8 mouse cellular contexts compared by ENCODE assay signal in the genomic region with DNA sequence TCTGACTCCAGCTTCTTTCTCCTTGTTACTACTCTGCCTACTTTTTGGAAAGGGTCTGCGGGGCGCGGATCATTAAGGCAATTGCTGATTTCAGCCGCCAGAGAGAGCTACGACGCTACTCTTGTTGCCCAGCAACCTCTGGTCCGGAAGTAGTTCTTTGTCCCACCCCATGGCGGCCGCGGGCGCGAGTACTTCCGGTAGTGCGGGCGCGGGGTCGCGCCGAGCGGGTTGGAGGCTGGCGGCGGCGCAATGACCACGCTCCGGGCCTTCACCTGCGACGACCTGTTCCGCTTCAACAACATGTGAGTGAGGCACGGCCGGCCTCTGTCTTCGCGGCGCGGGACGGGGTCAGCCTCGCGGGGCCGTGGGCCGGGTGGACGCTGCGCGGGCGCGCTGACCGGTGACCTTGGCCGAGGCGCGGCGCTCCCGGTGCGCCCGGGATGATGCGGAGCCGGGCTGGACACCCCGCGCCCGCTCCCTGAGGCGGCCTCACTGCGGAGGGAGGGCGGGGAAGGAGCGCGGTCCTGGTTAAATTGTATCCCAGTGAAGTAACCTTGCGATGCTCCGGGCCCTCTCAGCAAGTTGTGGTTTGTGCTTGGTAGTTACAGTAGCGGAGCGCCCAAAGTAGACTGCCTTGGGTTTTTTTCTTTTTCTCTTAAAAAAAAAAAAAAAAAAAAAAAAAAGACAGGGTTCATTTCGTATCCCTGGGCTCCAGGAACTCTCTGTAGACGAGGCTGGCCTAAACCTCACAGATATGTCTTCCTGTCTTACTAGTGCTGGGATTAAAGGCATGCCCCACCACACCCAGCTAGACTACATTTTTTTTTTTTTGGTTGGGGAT. TPM values are rescaled to one million over a fixed set of nuclear protein-coding genes. Genes with fewer than 3 reads are reported as not detected.
A peak's percentile ranks its signal among the peaks of the same experiment; 100 is the strongest.
DNase-seq lines count a peak whose midpoint lies in the region; ATAC-seq and TF ChIP-seq lines count a peak whose summit lies in the region.

No protein-coding gene starts in this region.

- peaks cover 29% of the 10 kb centered on the region for H3K36me3 ChIP-seq in hindbrain, embryonic 10.5 days
- H3K36me3 ChIP-seq in lung, embryonic 16.5 days (ENCODE audit: control insufficient read depth, insufficient read depth, low read length) = peaks cover 5% of the 10 kb centered on the region
- H3K36me3 ChIP-seq in thymus, adult 2 months (ENCODE audit: control insufficient read depth, insufficient read depth, low read length) = 0 out of 2 replicates have a peak, but pooled peaks cover 3% of the 10 kb centered on the region

- peak; percentile 93 for DNase-seq in Muller cell, postnatal 12 days (ENCODE audit: inconsistent ontology term)
- DNase-seq in cerebellum, adult 9-10 months = peak; percentile 91
- DNase-seq in hindbrain, embryonic 10.5 days (ENCODE audit: low spot score) = peak; percentile 93
- DNase-seq in layer of hippocampus, adult 9-11 months = peak; percentile 89
- DNase-seq in ovary, adult 18-20 months (ENCODE audit: low spot score) = peak; percentile 81
- DNase-seq in thymus, adult 2 months = peak; percentile 90

- H3K27me3 ChIP-seq in hindbrain, embryonic 10.5 days (ENCODE audit: insufficient read depth, poor library complexity, severe bottlenecking) = no peaks in the 10 kb centered on the region
- no peaks in the 10 kb centered on the region for H3K27me3 ChIP-seq in lung, embryonic 16.5 days (ENCODE audit: control insufficient read depth, insufficient read depth, low read depth, low read length)
- H3K27me3 ChIP-seq in thymus, adult 2 months (ENCODE audit: control insufficient read depth, insufficient read depth, low read length) = no peaks in the 10 kb centered on the region

- peak overlapping the region; percentile 77 for H3K4me2 ChIP-seq in lung, embryonic 16.5 days (ENCODE audit: low read depth, low read length)

- ATAC-seq in frontal cortex, adult (ENCODE audit: low TSS enrichment) = peak; percentile 98
- peak; percentile 97 for ATAC-seq in lung, embryonic 16.5 days (ENCODE audit: low read depth)

- H3K4me1 ChIP-seq in hindbrain, embryonic 10.5 days (replicated peaks) = peaks cover 21% of the 10 kb centered on the region
- H3K4me1 ChIP-seq in lung, embryonic 16.5 days (replicated peaks; ENCODE audit: control insufficient read depth, insufficient read depth, low read length) = peaks cover 16% of the 10 kb centered on the region
- H3K4me1 ChIP-seq in thymus, adult 2 months (replicated peaks; ENCODE audit: control insufficient read depth, insufficient read depth, low read length) = peaks cover 4% of the 10 kb centered on the region

- peak overlapping the region; percentile 94 for H3K9ac ChIP-seq in lung, embryonic 16.5 days (ENCODE audit: low read length)

- under 1% methylated on average over 68 of the region's 68 CpGs for WGBS in hindbrain, embryonic 10.5 days
- WGBS in lung, embryonic 16.5 days = under 1% methylated on average over 67 of the region's 68 CpGs
- under 1% methylated on average over 68 of the region's 68 CpGs for WGBS in thymus, adult 2 months

- no peaks in the 10 kb centered on the region for H3K9me3 ChIP-seq in hindbrain, embryonic 10.5 days
- no peaks in the 10 kb centered on the region for H3K9me3 ChIP-seq in lung, embryonic 16.5 days (ENCODE audit: control insufficient read depth, low read length)

- TF ChIP-seq POLR2A in thymus, adult 2 months (IDR thresholded peaks at IDR 0.05; ENCODE audit: control insufficient read depth, extremely low read depth, insufficient read depth, low read length, poor library complexity) = peak; percentile 73

- peak; percentile 68; the same call in 1 of the 2 replicates for TF ChIP-seq CTCF in thymus, adult 2 months (IDR thresholded peaks at IDR 0.05; ENCODE audit: borderline replicate concordance, control insufficient read depth, extremely low read depth, insufficient read depth, low read length, poor library complexity)

- H3K27ac ChIP-seq in hindbrain, embryonic 10.5 days = peak overlapping the region; percentile 98
- H3K27ac ChIP-seq in lung, embryonic 16.5 days (ENCODE audit: low read length) = peak overlapping the region; percentile 81
- H3K27ac ChIP-seq in thymus, adult 2 months (ENCODE audit: control insufficient read depth, insufficient read depth, low read length) = no peak overlapping the region

- H3K4me3 ChIP-seq in hindbrain, embryonic 10.5 days = peak overlapping the region; percentile 96
- H3K4me3 ChIP-seq in lung, embryonic 16.5 days (ENCODE audit: low read length) = peak overlapping the region; percentile 96
- H3K4me3 ChIP-seq in thymus, adult 2 months (ENCODE audit: control insufficient read depth, insufficient read depth, low read length) = peak overlapping the region; percentile 72

RNA-seq across cellular contexts. Expression of gene Naa20, which starts 1.4 kb away (rescaled TPM):
- polyA plus RNA-seq in hindbrain, embryonic 10.5 days (2016; fragmentation: Nextera tagmentation; extraction: Ambion mirVana) = 136 and 149 TPM in 2 replicates
- 151 and 152 TPM in 2 replicates for polyA plus RNA-seq in lung, embryonic 16.5 days (2015; fragmentation: Nextera tagmentation; extraction: Ambion mirVana)
- 28.5 and 30.1 TPM in 2 replicates for polyA plus RNA-seq in thymus, adult 2 months (2012; rRNA removed)

RNA-seq across cellular contexts. Expression of gene Cfap61, which starts 31.3 kb away (rescaled TPM):
- polyA plus RNA-seq in hindbrain, embryonic 10.5 days (2016; fragmentation: Nextera tagmentation; extraction: Ambion mirVana) = 2.2 and 5.0 TPM in 2 replicates
- 2.3 and 2.5 TPM in 2 replicates for polyA plus RNA-seq in lung, embryonic 16.5 days (2015; fragmentation: Nextera tagmentation; extraction: Ambion mirVana)
- polyA plus RNA-seq in thymus, adult 2 months (2012; rRNA removed) = 0.23 TPM in 1 of 2 replicates, not detected in the other

RNA-seq across cellular contexts. Expression of gene Crnkl1, which starts 31.5 kb away (rescaled TPM):
- 26.7 and 33.6 TPM in 2 replicates for polyA plus RNA-seq in hindbrain, embryonic 10.5 days (2016; fragmentation: Nextera tagmentation; extraction: Ambion mirVana)
- polyA plus RNA-seq in lung, embryonic 16.5 days (2015; fragmentation: Nextera tagmentation; extraction: Ambion mirVana) = 25.9 and 27.4 TPM in 2 replicates
- 20.2 and 30.9 TPM in 2 replicates for polyA plus RNA-seq in thymus, adult 2 months (2012; rRNA removed)
